Mouse (Mus musculus) MN1 (cell line): Measurements from ENCODE around the gene Sbsn.
"Not testable (repeated sequence)": the region's sequence is repeated elsewhere in the genome, so short reads cannot be mapped to it uniquely, and the experiment has no call there.

Experiments used
- DNase-seq: peaks from one replicate; pipeline ENCODE4 v3.0.0-alpha.2; 2016; ENCODE audit warnings: low spot score

The Sbsn gene

GRCm38 (mm10) chr7:30751086-30751669, at the start of gene Sbsn:
Sbsn (plus strand) TSS chr7:30751471.
- no peak for DNase-seq

- no peak for DNase-seq
Observed at GRCm38 (mm10) chr7:30706214-30706882, 44.9 kb upstream of the Sbsn start.

GRCm38 (mm10) chr7:30707441-30707840, 43.8 kb upstream of the Sbsn start:
- no peak for DNase-seq

GRCm38 (mm10) chr7:30711942-30712341, 39.3 kb upstream of the Sbsn start, which contains the start of gene Atp4a:
Atp4a (plus strand) TSS chr7:30712209.
- no peak for DNase-seq

GRCm38 (mm10) chr7:30717006-30717715, 34.1 kb upstream of the Sbsn start:
- no peak for DNase-seq

- no peak for DNase-seq
Observed at GRCm38 (mm10) chr7:30717716-30718046, 33.6 kb upstream of the Sbsn start.

- no peak for DNase-seq
Observed at GRCm38 (mm10) chr7:30719669-30720068, 31.6 kb upstream of the Sbsn start.

GRCm38 (mm10) chr7:30721286-30721685, 30.0 kb upstream of the Sbsn start:
- no peak for DNase-seq

- DNase-seq: no peak
Observed at GRCm38 (mm10) chr7:30723274-30723953, 27.9 kb upstream of the Sbsn start.

- no peak for DNase-seq
Observed at GRCm38 (mm10) chr7:30728214-30728613, 23.1 kb upstream of the Sbsn start.

GRCm38 (mm10) chr7:30728739-30729395, 22.4 kb upstream of the Sbsn start:
- no peak for DNase-seq

- DNase-seq: peak; percentile 97
Observed at GRCm38 (mm10) chr7:30729396-30730063, 21.7 kb upstream of the Sbsn start, which contains the start of gene Tmem147. Tmem147 (minus strand) TSS chr7:30729540.

GRCm38 (mm10) chr7:30730064-30730722, 21.1 kb upstream of the Sbsn start:
- not testable (repeated sequence) for DNase-seq

- DNase-seq: no peak
Observed at GRCm38 (mm10) chr7:30736211-30736610, 15.1 kb upstream of the Sbsn start.

GRCm38 (mm10) chr7:30742570-30742969, 8.7 kb upstream of the Sbsn start:
- DNase-seq: not testable (repeated sequence)

- DNase-seq: not testable (repeated sequence)
Observed at GRCm38 (mm10) chr7:30743617-30744016, 7.7 kb upstream of the Sbsn start, which contains the start of gene Gapdhs. Gapdhs (minus strand) TSS chr7:30743681.

GRCm38 (mm10) chr7:30744022-30744598, 7.2 kb upstream of the Sbsn start:
- no peak for DNase-seq

- no peak for DNase-seq
Observed at GRCm38 (mm10) chr7:30747525-30748204, 3.6 kb upstream of the Sbsn start.

- no peak for DNase-seq
Observed at GRCm38 (mm10) chr7:30749824-30750606, 1.3 kb upstream of the Sbsn start.
